Mouse (Mus musculus) heart, adult 2 months (tissue): ENCODE data around the gene Gabre. TPM values are rescaled to one million over a fixed set of nuclear protein-coding genes. Genes with fewer than 3 reads are reported as not detected.

Experiments
- DNase-seq, 2 experiments: peaks; one replicate each; pipeline ENCODE4 v3.0.0; 2021
- H3K27ac ChIP-seq: fragments of 200-600 bp; 2 replicates; pipeline ENCODE4 v1.8.1; 2022
- H3K27me3 ChIP-seq: fragments of 200-500 bp; 2 replicates; pipeline ENCODE4 v1.6.1; 2012; ENCODE audit warnings: mild to moderate bottlenecking, low read length, inconsistent platforms, mixed read lengths; ENCODE audit not compliant: control insufficient read depth, insufficient read depth
- H3K36me3 ChIP-seq: fragments of 200-500 bp; 2 replicates; pipeline ENCODE4 v1.6.1; 2012; ENCODE audit warnings: low read length, inconsistent platforms; ENCODE audit not compliant: control insufficient read depth, insufficient read depth
- H3K4me1 ChIP-seq: fragments of 200-500 bp; 2 replicates; pipeline ENCODE4 v1.6.1; 2011; ENCODE audit warnings: low read length; ENCODE audit not compliant: control insufficient read depth, insufficient read depth
- H3K4me3 ChIP-seq: fragments of 200-600 bp; 2 replicates; pipeline ENCODE4 v1.8.1; 2022
- H3K79me2 ChIP-seq: fragments of 200-500 bp; replicated peaks from 2 replicates; pipeline ENCODE4 v1.6.1; 2012; ENCODE audit warnings: mild to moderate bottlenecking, inconsistent platforms, low read length, moderate library complexity, mixed read lengths; ENCODE audit not compliant: control insufficient read depth, insufficient read depth
- H3K9ac ChIP-seq: fragments of 200-500 bp; 2 replicates; pipeline ENCODE4 v1.6.1; 2012; ENCODE audit warnings: low read depth, mild to moderate bottlenecking, control low read depth, inconsistent platforms, low read length, mixed read lengths
- CTCF ChIP-seq: fragments of 200-600 bp; IDR thresholded peaks from 2 replicates; pipeline ENCODE4 v1.8.1; 2022; ENCODE audit warnings: antibody characterized with exemption, mild to moderate bottlenecking, moderate library complexity
- EP300 ChIP-seq: fragments of 200-500 bp; IDR thresholded peaks from 2 replicates; pipeline ENCODE4 v1.6.1; 2011; ENCODE audit warnings: low read depth, low read length, control low read depth; ENCODE audit not compliant: insufficient read depth
- POLR2A ChIP-seq: fragments of 200-500 bp; IDR thresholded peaks from 2 replicates; pipeline ENCODE4 v1.6.1; 2011; ENCODE audit warnings: mild to moderate bottlenecking, low read depth, low read length, control low read depth; ENCODE audit not compliant: insufficient read depth
- WGBS: fragments of 180-500 bp; shearing (Covaris S2); methylation state at CpG from one replicate; pipeline ENCODE4 v1.1.7; 2018; 5-methylcytosine and 5-hydroxymethylcytosine counted together
- intact Hi-C: fragments of 180-260 bp; cut with DNase I; formaldehyde crosslinking; loops from one replicate; pipeline ENCODE4 v1.15.1; 2025
- long read RNA-seq: library from polyadenylated mRNA; stranded (forward); transcript quantifications from one replicate; pipeline ENCODE4 v2.0.0, GENCODE M21; 2021
- microRNA-seq, 2 experiments: library from miRNA; unstranded; fragments of <30 nt; microRNA quantifications; one replicate each; pipeline ENCODE4 v1.2.0; 2021
- polyA plus RNA-seq: library from polyadenylated mRNA; depleted of rRNA; stranded (reverse); fragments of >200 nt; gene quantifications from 2 replicates; pipeline ENCODE4 v1.2.3, GENCODE M21; 2012; rRNA removed
- total RNA-seq, 2 experiments: library from RNA; stranded (reverse); gene quantifications; 2 replicates each; pipeline ENCODE4 v1.2.3; 2021

Gene Gabre
- total RNA-seq = under 1 TPM; 0.23 to 0.55 TPM
- 1.8 and 2.2 TPM in 2 replicates for polyA plus RNA-seq
- long read RNA-seq = 0 reads

DNA sequence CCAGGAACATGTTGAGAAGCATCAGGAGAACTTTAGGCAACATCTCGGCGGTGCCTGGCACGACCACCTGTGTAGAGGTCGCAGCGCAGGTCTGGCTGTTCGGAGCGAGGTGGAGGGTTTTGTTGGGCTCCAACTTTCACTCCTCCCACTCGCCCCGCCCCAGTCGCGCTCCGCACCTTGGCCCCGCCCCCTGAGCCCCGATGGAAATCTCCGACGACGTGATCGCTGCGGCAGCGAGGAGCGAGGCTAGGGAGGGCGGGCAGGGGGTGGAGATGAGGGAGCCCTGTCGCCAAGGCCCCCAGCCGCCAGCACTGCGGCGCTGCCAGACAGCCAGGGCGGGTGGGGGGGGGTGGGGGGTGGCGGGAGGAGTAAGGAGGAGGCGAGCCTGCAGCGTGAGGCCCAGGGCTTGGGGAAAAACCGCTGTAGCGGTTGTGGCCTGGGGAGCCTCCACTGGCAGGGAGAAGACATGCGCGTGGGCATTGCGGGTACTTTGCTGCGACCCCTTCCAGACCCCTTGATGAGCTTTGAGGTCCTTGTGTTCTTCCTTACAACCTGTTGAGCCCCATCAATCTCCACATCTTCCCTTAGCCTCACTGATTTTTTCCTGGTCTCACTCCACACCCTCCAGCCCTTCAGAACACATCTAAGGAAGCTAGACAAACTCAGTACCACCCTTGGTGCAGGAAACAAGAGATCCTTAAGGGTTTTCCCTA is at the start of gene Gabre:
Gene Gabre, minus strand, starts transcription at position 145 of the 713 bp plus-strand sequence.
- intact Hi-C loops = loop anchor here (10.0 kb wide), 1 partner anchor 260 kb away; no protein-coding TSS in a partner anchor
- DNase-seq = peak; percentile 29 to 63
- peak within 1 kb of the TSS; percentile 54 for H3K4me3 ChIP-seq
- TF ChIP-seq CTCF (no peak), POLR2A (peak; percentile 45; the same call in 1 of the 2 replicates), EP300 (no peak)
- no peaks in the 10 kb centered on the region for H3K36me3 ChIP-seq
- WGBS = 13% methylated on average over 30 of the region's 36 CpGs
- H3K27ac ChIP-seq = peak within 1 kb of the TSS; percentile 56
- peak within 1 kb of the TSS; percentile 52 for H3K9ac ChIP-seq
- H3K4me1 ChIP-seq = no peaks in the 10 kb centered on the region
- no peaks in the 10 kb centered on the region for H3K79me2 ChIP-seq
- H3K27me3 ChIP-seq = no peaks in the 10 kb centered on the region

- WGBS = 65% methylated on average over 2 of the region's 2 CpGs
Measured at GRCm38 (mm10) chrX:72297812-72298211, 23.2 kb upstream of the Gabre start.

DNA sequence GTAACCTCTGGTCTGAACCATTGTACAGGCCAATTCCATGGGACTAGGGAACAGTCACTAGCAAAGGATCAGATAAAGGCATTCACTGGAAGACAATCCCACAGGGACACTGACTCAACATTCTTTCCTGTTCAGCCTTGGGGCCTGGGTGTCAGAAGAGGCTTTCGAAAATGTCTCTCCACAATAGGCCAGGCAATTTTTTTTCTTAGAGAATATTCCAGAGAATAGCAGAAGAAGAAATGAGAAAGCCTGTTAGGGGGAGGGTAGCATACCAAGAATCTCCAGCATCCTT is 715 bp upstream of the Gabre start:
- TF ChIP-seq CTCF (no peak), EP300 (no peak), POLR2A (no peak)
- H3K36me3 ChIP-seq = no peaks in the 10 kb centered on the region
- DNase-seq = no peak
- intact Hi-C loops = loop anchor here (10.0 kb wide), 1 partner anchor 261 kb away; no protein-coding TSS in a partner anchor
- H3K27ac ChIP-seq = no peak overlapping the region
- H3K27me3 ChIP-seq = no peaks in the 10 kb centered on the region
- 62% methylated on average over 1 of the region's 1 CpGs for whole genome bisulfite sequencing
- no peaks in the 10 kb centered on the region for H3K79me2 ChIP-seq
- H3K4me3 ChIP-seq = no peak overlapping the region
- no peaks in the 10 kb centered on the region for H3K4me1 ChIP-seq
- H3K9ac ChIP-seq = no peak overlapping the region

More at GRCm38 (mm10) chrX:72297812-72298211, 23.2 kb upstream of the Gabre start:
- H3K27ac ChIP-seq = no peak overlapping the region
- DNase-seq = no peak
- TF ChIP-seq POLR2A (no peak), EP300 (no peak), CTCF (no peak)
- no peaks in the 10 kb centered on the region for H3K27me3 ChIP-seq
- intact Hi-C loops = no loop called here
- H3K4me1 ChIP-seq = no peaks in the 10 kb centered on the region
- H3K36me3 ChIP-seq = no peaks in the 10 kb centered on the region
- no peak overlapping the region for H3K4me3 ChIP-seq
- no peak overlapping the region for H3K9ac ChIP-seq
- no peaks in the 10 kb centered on the region for H3K79me2 ChIP-seq

GRCm38 (mm10) chrX:72273966-72274658 is 491 bp downstream of the Gabre start:
- H3K27me3 ChIP-seq = no peaks in the 10 kb centered on the region
- H3K79me2 ChIP-seq = no peaks in the 10 kb centered on the region
- WGBS = 23% methylated on average over 27 of the region's 27 CpGs
- H3K36me3 ChIP-seq = no peaks in the 10 kb centered on the region
- TF ChIP-seq EP300 = no peak
- TF ChIP-seq CTCF = no peak
- H3K4me3 ChIP-seq = peak overlapping the region; percentile 54
- peak overlapping the region; percentile 52 for H3K9ac ChIP-seq
- intact Hi-C loops = loop anchor here (10.0 kb wide), 1 partner anchor 259 kb away; no protein-coding TSS in a partner anchor
- no peaks in the 10 kb centered on the region for H3K4me1 ChIP-seq
- peak overlapping the region; percentile 56 for H3K27ac ChIP-seq
- DNase-seq = peak in 1 of 2 experiments; percentile 33

GRCm38 (mm10) chrX:72270637-72271036 is 4.0 kb downstream of the Gabre start:
- Histone ChIP-seq H3K27ac (no peak overlapping the region), H3K79me2 (no peaks in the 10 kb centered on the region), H3K36me3 (no peaks in the 10 kb centered on the region), H3K9ac (no peak overlapping the region), H3K4me3 (no peak overlapping the region), H3K4me1 (no peaks in the 10 kb centered on the region), H3K27me3 (no peaks in the 10 kb centered on the region)
- no peak for DNase-seq
- 84% methylated on average over 10 of the region's 11 CpGs for WGBS
- intact Hi-C loops = loop anchor here (10.0 kb wide), 1 partner anchor 256 kb away; no protein-coding TSS in a partner anchor
- TF ChIP-seq CTCF = no peak
- TF ChIP-seq EP300 = no peak
- no peak for TF ChIP-seq POLR2A

- TF ChIP-seq POLR2A (no peak), EP300 (no peak), CTCF (no peak)
- Histone ChIP-seq H3K4me3 (no peak within 1 kb of the TSS), H3K9ac (no peak within 1 kb of the TSS), H3K36me3 (no peaks in the 10 kb centered on the region), H3K4me1 (no peaks in the 10 kb centered on the region), H3K79me2 (no peaks in the 10 kb centered on the region), H3K27me3 (no peaks in the 10 kb centered on the region), H3K27ac (no peak within 1 kb of the TSS)
- intact Hi-C loops = no loop called here
- DNase-seq = no peak
- WGBS = 63% methylated on average over 2 of the region's 2 CpGs
Measured at GRCm38 (mm10) chrX:72221717-72222116, 52.9 kb downstream of the Gabre start, which contains the start of gene Magea4. TSS of gene Magea4 (plus strand) at chrX:72222017.

Small RNAs within 50 kb of the gene (microRNA-seq; reads per million reads assigned to microRNA genes)
- gene Mir224 (98.9 to 111 reads per million in 2 experiments), gene Mir452 (1.5 to 2.2 reads per million in 2 experiments)

Other genes with a start within 250 kb of the Gabre start
- not detected for gene Magea4, start 52.8 kb downstream of the Gabre start, total RNA-seq
- not detected in 2 replicates for gene Magea4, start 52.8 kb downstream of the Gabre start, polyA plus RNA-seq
- not detected for gene Magea10, start 112.1 kb upstream of the Gabre start, total RNA-seq
- gene Magea10, start 112.1 kb upstream of the Gabre start, polyA plus RNA-seq = not detected in 2 replicates